Mouse (Mus musculus) hindbrain, embryonic 11.5 days (tissue): ENCODE results near the gene Plekha4. TPM values are rescaled to one million over a fixed set of nuclear protein-coding genes. Genes with fewer than 3 reads are reported as not detected.
A peak's percentile ranks its signal among the peaks of the same experiment; 100 is the strongest.

Experiments
- ATAC-seq: fragments of 200-750 bp; cut with Nextera tagmentation; 2 replicates; pipeline ENCODE4 v1.8.0; 2017; ENCODE audit warnings: mild to moderate bottlenecking, moderate TSS enrichment, moderate library complexity; ENCODE audit not compliant: low FRiP score
- DNase-seq: peaks from one replicate; pipeline ENCODE4 v3.0.0-alpha.2; 2015; ENCODE audit warnings: low spot score
- H3K27ac ChIP-seq: fragments of 300-500 bp; sonication (generic); 2 replicates; pipeline ENCODE4 v1.5.1; 2014; ENCODE audit warnings: mild to moderate bottlenecking, low read depth, low read length
- H3K27me3 ChIP-seq: fragments of 300-500 bp; sonication (generic); 2 replicates; pipeline ENCODE4 v1.6.1; 2014; ENCODE audit warnings: mild to moderate bottlenecking, low read length, moderate library complexity, mixed read lengths; ENCODE audit not compliant: control insufficient read depth, insufficient read depth
- H3K36me3 ChIP-seq: fragments of 300-500 bp; sonication (generic); 2 replicates; pipeline ENCODE4 v1.6.1; 2014; ENCODE audit warnings: mild to moderate bottlenecking, low read length, moderate library complexity, mixed read lengths; ENCODE audit not compliant: control insufficient read depth, insufficient read depth
- H3K4me1 ChIP-seq: fragments of 300-500 bp; sonication (generic); replicated peaks from 2 replicates; pipeline ENCODE4 v1.6.1; 2014; ENCODE audit warnings: low read length, mixed read lengths; ENCODE audit not compliant: control insufficient read depth, insufficient read depth
- H3K4me2 ChIP-seq: fragments of 300-500 bp; sonication (generic); replicated peaks from 2 replicates; pipeline ENCODE4 v1.6.1; 2014; ENCODE audit warnings: mild to moderate bottlenecking, low read depth, low read length
- H3K4me3 ChIP-seq: fragments of 300-500 bp; sonication (generic); 2 replicates; pipeline ENCODE4 v1.5.1; 2014; ENCODE audit warnings: low read depth, low read length
- H3K9ac ChIP-seq: fragments of 300-500 bp; sonication (generic); 2 replicates; pipeline ENCODE4 v1.6.1; 2014; ENCODE audit warnings: low read depth, low read length
- H3K9me3 ChIP-seq: fragments of 300-500 bp; sonication (generic); 2 replicates; pipeline ENCODE4 v1.6.1; 2016; ENCODE audit warnings: low read length; ENCODE audit not compliant: control insufficient read depth
- WGBS: fragments of 180-500 bp; shearing (Covaris S2); extraction: QIAGEN DNeasy Blood & Tissue Kit; methylation state at CpG from one replicate; pipeline ENCODE4 v1.1.7; 2014; 5-methylcytosine and 5-hydroxymethylcytosine counted together
- polyA plus RNA-seq: library from polyadenylated mRNA; unstranded; fragments of >200 nt; fragmentation: Nextera tagmentation; extraction: Ambion mirVana; gene quantifications from 2 replicates; pipeline ENCODE4 v1.2.1, GENCODE M21; 2014

Plekha4 gene
- polyA plus RNA-seq, 1 experiment from 2014 or later: 2.3 TPM

DNA sequence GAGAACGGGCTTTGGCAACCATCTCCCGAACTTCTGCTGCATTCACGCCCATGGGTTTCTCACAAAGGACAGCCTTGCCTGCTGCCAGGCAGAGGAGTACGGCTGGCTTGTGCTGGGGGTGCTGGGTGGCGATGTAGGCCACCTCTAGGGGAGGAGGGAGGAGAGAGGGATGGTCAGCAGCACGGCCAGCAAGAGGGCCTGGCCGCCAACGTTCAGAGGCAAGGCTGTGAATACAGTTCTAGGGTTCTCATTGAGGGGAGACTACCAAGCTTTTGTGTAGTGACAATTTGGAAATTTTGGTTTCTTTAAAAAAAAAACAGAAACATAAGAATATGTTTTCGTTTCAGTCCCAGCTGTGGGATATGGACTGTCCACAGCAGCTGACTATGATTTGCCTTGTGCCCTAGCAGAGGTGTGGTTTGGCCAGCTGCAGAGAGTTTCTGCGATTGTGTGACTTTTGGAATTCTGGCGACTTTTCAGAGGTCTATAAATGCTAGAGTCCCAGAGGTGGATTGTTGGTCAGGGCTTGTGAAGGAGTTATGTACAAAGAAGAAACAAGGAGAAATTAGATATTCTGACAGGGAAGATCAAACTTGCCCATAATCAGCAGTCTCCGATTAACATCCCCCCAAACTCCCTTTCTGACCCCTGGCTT lies 39.2 kb upstream of the Plekha4 start, which contains the start of gene Gm45808:
Gene Gm45808, minus strand, starts transcription at position 51 of the 655 bp plus-strand sequence.
- DNase-seq (no peak), ATAC-seq (no peak)
- no peak within 1 kb of the TSS for H3K9ac ChIP-seq
- no peaks in the 10 kb centered on the region for H3K9me3 ChIP-seq
- H3K27ac ChIP-seq: no peak within 1 kb of the TSS
- no peak within 1 kb of the TSS for H3K4me3 ChIP-seq
- H3K4me2 ChIP-seq: no peak within 1 kb of the TSS
- no peaks in the 10 kb centered on the region for H3K4me1 ChIP-seq
- H3K36me3 ChIP-seq: no peaks in the 10 kb centered on the region
- 82% methylated on average over 12 of the region's 12 CpGs for WGBS
- no peaks in the 10 kb centered on the region for H3K27me3 ChIP-seq

DNA sequence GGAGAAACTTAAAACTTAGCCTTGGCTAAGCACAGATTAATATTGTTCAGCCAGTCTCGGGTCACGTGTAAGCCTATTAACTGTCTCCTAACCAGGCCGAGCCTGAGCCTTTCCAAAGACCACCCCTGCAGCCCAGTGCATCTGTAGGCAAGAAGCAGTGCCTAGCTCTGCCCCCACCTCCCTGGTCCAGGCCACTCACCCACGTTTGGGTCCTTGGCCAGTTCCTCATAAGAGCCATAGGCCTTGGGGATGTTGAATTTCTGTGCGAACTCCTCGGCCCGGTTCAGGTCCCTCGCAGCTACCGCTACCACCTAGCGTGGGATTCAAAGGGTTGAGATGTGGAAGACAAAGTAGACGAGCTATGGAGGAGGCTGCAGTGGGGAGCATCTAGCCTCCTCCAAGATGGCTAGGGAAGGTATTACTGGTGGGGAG lies 38.3 kb upstream of the Plekha4 start:
- ATAC-seq (peak; percentile 33), DNase-seq (peak; percentile 52)
- Histone ChIP-seq H3K27me3 (no peaks in the 10 kb centered on the region), H3K4me3 (peak overlapping the region; percentile 28), H3K4me2 (peak overlapping the region; percentile 49), H3K27ac (peak overlapping the region; percentile 43), H3K36me3 (no peaks in the 10 kb centered on the region), H3K4me1 (no peaks in the 10 kb centered on the region), H3K9ac (peak overlapping the region; percentile 68), H3K9me3 (no peaks in the 10 kb centered on the region)
- 22% methylated on average over 11 of the region's 11 CpGs for WGBS

DNA sequence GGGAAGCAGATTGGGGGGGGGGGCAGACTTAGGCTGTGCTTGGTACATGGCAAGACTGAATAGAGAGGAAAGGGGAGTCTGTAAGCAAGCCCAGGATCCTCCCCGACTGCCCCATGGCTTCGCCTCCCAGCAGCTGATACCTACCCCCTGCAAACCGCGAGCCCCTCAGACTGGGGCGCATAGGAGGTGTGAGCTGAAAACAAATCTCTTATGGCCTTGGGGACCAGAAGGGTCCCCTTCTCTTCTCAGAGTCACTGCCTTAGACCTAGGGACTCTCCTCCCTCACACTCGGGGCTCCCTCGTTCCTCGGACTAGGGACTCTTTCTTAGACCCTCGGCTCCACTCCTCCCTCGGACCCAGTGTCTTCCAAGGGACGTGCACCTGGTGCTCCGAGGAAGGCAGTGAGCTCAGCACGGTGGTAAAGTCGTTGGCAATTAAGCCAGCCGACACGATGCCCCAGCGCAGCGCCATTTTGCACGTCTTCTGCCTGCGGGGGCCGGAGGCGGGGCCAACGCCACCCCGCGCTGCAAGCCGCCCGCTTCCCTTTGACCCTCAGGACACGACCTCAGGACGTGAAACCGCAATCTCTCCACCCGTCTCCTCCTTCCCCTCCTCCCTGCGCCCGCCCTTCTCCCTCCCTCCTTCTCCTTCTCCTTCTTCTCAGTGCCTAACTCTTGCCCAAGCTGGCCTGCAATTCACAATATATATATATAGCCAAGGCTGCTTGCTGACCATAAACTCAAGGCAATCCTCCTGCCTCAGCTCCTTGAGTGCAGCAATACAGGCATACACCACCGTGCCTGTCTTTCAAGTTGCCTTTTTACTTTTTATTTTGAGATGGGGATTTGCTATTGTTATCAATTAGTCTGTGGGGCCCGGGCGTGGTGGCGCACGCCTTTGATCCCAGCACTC lies 37.6 kb upstream of the Plekha4 start, which contains the start of gene Dhdh:
Gene Dhdh, minus strand, starts transcription at position 513 of the 912 bp plus-strand sequence.
- H3K4me3 ChIP-seq: peak within 1 kb of the TSS; percentile 28
- H3K36me3 ChIP-seq: 0 out of 2 replicates have a peak, but pooled peaks cover 3% of the 10 kb centered on the region
- DNase-seq: peak; percentile 73
- peak within 1 kb of the TSS; percentile 43 for H3K27ac ChIP-seq
- H3K27me3 ChIP-seq: no peaks in the 10 kb centered on the region
- peak within 1 kb of the TSS; percentile 49 for H3K4me2 ChIP-seq
- peak within 1 kb of the TSS; percentile 68 for H3K9ac ChIP-seq
- no peaks in the 10 kb centered on the region for H3K9me3 ChIP-seq
- ATAC-seq: peak; percentile 72
- no peaks in the 10 kb centered on the region for H3K4me1 ChIP-seq
- 7% methylated on average over 38 of the region's 38 CpGs for WGBS

DNA sequence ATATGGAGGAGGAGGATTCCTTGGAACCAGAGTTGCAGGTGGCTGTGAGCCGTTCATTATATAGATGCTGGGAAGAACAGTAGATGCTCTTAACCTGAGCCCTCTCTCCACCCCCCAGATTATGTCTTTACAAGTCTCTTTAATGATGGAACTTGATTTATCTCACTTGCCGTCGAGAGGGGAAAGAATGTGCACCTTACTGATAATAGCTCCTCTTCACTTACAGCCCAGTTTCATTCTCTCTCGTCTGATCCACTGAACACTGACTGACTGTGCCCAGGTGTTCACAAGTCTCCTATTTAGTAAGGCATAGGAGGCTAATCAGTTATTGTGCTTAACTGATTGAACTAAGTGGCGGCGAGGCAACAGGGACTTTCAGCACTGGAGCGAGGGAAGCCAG lies 36.6 kb upstream of the Plekha4 start:
- WGBS: 79% methylated on average over 7 of the region's 7 CpGs
- Histone ChIP-seq H3K27me3 (no peaks in the 10 kb centered on the region), H3K4me3 (no peak overlapping the region), H3K4me1 (no peaks in the 10 kb centered on the region), H3K4me2 (no peak overlapping the region), H3K9me3 (no peaks in the 10 kb centered on the region), H3K9ac (no peak overlapping the region), H3K36me3 (0 out of 2 replicates have a peak, but pooled peaks cover 3% of the 10 kb centered on the region), H3K27ac (no peak overlapping the region)
- ATAC-seq: no peak
- DNase-seq: no peak

DNA sequence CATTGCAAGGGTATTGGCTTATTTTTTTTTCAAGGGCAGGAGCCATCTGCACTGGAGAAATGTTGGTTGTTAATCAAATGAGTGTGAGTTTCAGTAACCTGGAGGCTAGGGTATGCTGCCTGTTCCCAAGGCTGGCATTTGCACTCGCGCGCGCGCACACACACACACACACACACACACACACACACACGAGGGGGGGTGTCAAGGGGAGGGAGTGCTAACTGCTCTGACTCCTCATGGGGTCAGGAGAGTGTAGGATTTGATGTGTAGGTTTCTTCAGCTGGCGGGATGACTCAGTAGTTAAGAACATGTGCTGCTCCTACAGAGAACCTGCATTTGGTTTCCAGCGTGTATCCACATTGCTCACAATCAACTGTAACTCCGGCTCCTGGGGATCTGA lies 35.3 kb upstream of the Plekha4 start:
- 0 out of 2 replicates have a peak, but pooled peaks cover 3% of the 10 kb centered on the region for H3K36me3 ChIP-seq
- H3K4me3 ChIP-seq: no peak overlapping the region
- no peak overlapping the region for H3K4me2 ChIP-seq
- no peak for ATAC-seq
- WGBS: 37% methylated on average over 6 of the region's 9 CpGs
- H3K4me1 ChIP-seq: no peaks in the 10 kb centered on the region
- H3K9ac ChIP-seq: no peak overlapping the region
- DNase-seq: no peak
- H3K27ac ChIP-seq: no peak overlapping the region
- no peaks in the 10 kb centered on the region for H3K27me3 ChIP-seq
- no peaks in the 10 kb centered on the region for H3K9me3 ChIP-seq

DNA sequence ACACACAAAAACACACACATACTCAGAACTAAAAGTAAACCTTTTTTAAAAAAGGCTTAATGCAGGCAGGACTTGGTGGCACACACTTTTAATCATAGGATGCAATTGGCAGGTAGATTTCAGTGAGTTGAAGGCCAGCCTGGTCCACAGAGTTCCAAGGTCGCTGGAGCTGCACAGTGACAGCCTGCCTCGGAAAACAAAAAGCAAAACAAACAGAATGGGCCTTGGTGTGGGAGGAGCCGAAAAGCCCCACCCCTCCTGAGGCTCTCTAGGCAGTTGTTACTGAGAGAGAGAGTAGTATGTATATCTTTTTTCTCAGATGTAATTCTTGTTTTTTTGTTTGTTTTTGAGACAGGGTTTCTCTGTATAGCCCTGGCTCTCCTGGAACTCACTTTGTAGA lies 34.9 kb upstream of the Plekha4 start:
- Histone ChIP-seq H3K9ac (no peak overlapping the region), H3K36me3 (0 out of 2 replicates have a peak, but pooled peaks cover 3% of the 10 kb centered on the region), H3K27ac (no peak overlapping the region), H3K27me3 (no peaks in the 10 kb centered on the region), H3K9me3 (no peaks in the 10 kb centered on the region), H3K4me1 (no peaks in the 10 kb centered on the region), H3K4me3 (no peak overlapping the region), H3K4me2 (no peak overlapping the region)
- DNase-seq (no peak), ATAC-seq (no peak)
- WGBS: 28% methylated on average over 3 of the region's 3 CpGs

DNA sequence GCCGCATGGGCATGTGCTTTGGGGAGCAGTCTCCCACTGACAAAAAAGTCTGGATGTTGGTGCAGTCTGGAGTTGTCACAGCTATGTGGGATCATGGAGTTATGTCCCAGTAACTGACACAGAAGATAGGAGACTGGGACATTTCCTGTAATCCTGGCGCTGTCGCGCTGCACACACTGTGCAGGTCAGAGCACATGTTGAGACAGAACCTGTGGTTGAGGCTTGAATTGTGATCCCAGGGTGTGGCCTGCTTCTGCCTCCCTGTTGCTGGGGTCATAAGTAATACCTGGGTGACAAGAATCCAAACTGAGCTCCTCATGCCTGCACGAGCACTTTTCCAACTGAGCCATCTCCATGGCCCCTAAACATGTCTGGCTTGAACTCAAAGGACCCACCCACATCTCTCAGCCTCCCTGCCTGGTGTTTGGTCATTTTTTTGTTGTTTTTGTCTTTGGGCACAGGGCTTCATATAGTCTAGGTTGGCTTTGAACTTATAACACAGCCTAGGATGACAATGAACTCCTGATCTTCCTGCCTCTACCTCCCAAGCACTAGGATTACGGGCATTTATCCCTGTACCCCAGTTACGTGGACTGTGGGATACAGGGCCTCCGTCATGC lies 33.8 kb upstream of the Plekha4 start:
- H3K27me3 ChIP-seq: no peaks in the 10 kb centered on the region
- DNase-seq: no peak
- H3K36me3 ChIP-seq: 0 out of 2 replicates have a peak, but pooled peaks cover 3% of the 10 kb centered on the region
- H3K4me1 ChIP-seq: no peaks in the 10 kb centered on the region
- H3K9me3 ChIP-seq: no peaks in the 10 kb centered on the region
- WGBS: 96% methylated on average over 8 of the region's 8 CpGs
- no peak overlapping the region for H3K27ac ChIP-seq
- ATAC-seq: no peak
- H3K9ac ChIP-seq: no peak overlapping the region
- H3K4me2 ChIP-seq: no peak overlapping the region
- no peak overlapping the region for H3K4me3 ChIP-seq

DNA sequence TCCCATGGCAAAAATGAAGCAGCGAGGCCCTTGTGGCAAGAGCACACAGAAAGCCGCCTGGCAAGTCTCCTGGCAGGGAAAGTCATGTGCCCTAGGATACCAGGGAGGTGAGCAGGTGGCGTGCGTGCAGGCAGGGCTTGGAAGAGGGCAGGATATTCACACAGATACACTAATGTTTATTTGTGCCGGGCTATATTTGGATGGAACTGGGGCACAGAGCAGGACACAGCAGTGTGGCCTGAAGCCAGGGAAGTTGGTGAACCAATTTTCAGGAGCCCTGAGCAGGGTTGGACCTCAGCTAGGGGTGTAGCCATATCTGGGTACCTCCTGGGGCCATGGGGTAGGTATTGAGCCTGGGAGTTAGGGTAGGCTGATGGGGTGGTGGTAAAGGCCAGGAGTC lies 33.2 kb upstream of the Plekha4 start:
- Histone ChIP-seq H3K4me2 (no peak overlapping the region), H3K4me3 (no peak overlapping the region), H3K9ac (no peak overlapping the region), H3K27me3 (no peaks in the 10 kb centered on the region), H3K4me1 (no peaks in the 10 kb centered on the region), H3K9me3 (no peaks in the 10 kb centered on the region), H3K36me3 (0 out of 2 replicates have a peak, but pooled peaks cover 3% of the 10 kb centered on the region), H3K27ac (no peak overlapping the region)
- ATAC-seq (no peak), DNase-seq (no peak)
- WGBS: 92% methylated on average over 5 of the region's 5 CpGs
